Mouse (Mus musculus) limb, embryonic 14.5 days (tissue): Measurements from ENCODE around the gene Chn2. TPM values are rescaled to one million over a fixed set of nuclear protein-coding genes. Genes with fewer than 3 reads are reported as not detected.

Experiments used
- ATAC-seq: fragments of 200-750 bp; cut with Nextera tagmentation; 2 replicates; pipeline ENCODE4 v1.8.0; 2017; ENCODE audit warnings: low read depth, moderate number of reproducible peaks, moderate TSS enrichment; ENCODE audit not compliant: low FRiP score
- DNase-seq: peaks from one replicate; pipeline ENCODE4 v3.0.0-alpha.2; 2015; ENCODE audit warnings: low spot score
- H3K27ac ChIP-seq: fragments of 300-500 bp; sonication (generic); replicated peaks from 2 replicates; pipeline ENCODE4 v1.5.1; 2014; ENCODE audit warnings: low read depth, mild to moderate bottlenecking, low read length, moderate library complexity, mixed read lengths
- H3K27me3 ChIP-seq: fragments of 300-500 bp; sonication (generic); 2 replicates; pipeline ENCODE4 v1.6.1; 2014; ENCODE audit warnings: low read length, mixed read lengths; ENCODE audit not compliant: control insufficient read depth, insufficient read depth
- H3K36me3 ChIP-seq: fragments of 300-500 bp; sonication (generic); 2 replicates; pipeline ENCODE4 v1.6.1; 2014; ENCODE audit warnings: mild to moderate bottlenecking, low read length, moderate library complexity, mixed read lengths; ENCODE audit not compliant: control insufficient read depth, insufficient read depth
- H3K4me1 ChIP-seq: fragments of 300-500 bp; sonication (generic); 2 replicates; pipeline ENCODE4 v1.6.1; 2014; ENCODE audit warnings: antibody characterized with exemption, low read length, mixed read lengths; ENCODE audit not compliant: control insufficient read depth, insufficient read depth
- H3K4me2 ChIP-seq: fragments of 300-500 bp; sonication (generic); replicated peaks from 2 replicates; pipeline ENCODE4 v1.6.1; 2014; ENCODE audit warnings: low read depth, mild to moderate bottlenecking, low read length, moderate library complexity; ENCODE audit not compliant: severe bottlenecking
- H3K4me3 ChIP-seq: fragments of 300-500 bp; sonication (generic); replicated peaks from 2 replicates; pipeline ENCODE4 v1.5.1; 2014; ENCODE audit warnings: low read length
- H3K9ac ChIP-seq: fragments of 300-500 bp; sonication (generic); 2 replicates; pipeline ENCODE4 v1.6.1; 2014; ENCODE audit warnings: mild to moderate bottlenecking, low read depth, low read length, moderate library complexity; ENCODE audit not compliant: severe bottlenecking
- H3K9me3 ChIP-seq: fragments of 300-500 bp; sonication (generic); 2 replicates; pipeline ENCODE4 v1.6.1; 2016; ENCODE audit warnings: low read length; ENCODE audit not compliant: control insufficient read depth
- POLR2A ChIP-seq: fragments of 200-500 bp; IDR thresholded peaks from 2 replicates; pipeline ENCODE4 v1.8.0; 2012; ENCODE audit warnings: inconsistent platforms, mild to moderate bottlenecking, moderate library complexity, borderline replicate concordance; ENCODE audit not compliant: insufficient read depth, insufficient read length; ENCODE audit errors: extremely low read depth
- WGBS: fragments of 180-500 bp; shearing (Covaris S2); extraction: QIAGEN DNeasy Blood & Tissue Kit; methylation state at CpG from one replicate; pipeline ENCODE4 v1.1.7; 2014; 5-methylcytosine and 5-hydroxymethylcytosine counted together
- polyA plus RNA-seq, 2 experiments: library from polyadenylated mRNA; depleted of rRNA in 1 of 2; stranded (reverse) in 1 of 2; unstranded in 1 of 2; fragments of >200 nt; fragmentation: Nextera tagmentation in 1 of 2; extraction: Ambion mirVana in 1 of 2; gene quantifications; 2 replicates each; pipeline versions ENCODE4 v1.2.1 to v1.2.3; 2012 to 2014

Gene Chn2
- polyA plus RNA-seq, 2 experiments: 11.5 to 14.3 TPM

DNA sequence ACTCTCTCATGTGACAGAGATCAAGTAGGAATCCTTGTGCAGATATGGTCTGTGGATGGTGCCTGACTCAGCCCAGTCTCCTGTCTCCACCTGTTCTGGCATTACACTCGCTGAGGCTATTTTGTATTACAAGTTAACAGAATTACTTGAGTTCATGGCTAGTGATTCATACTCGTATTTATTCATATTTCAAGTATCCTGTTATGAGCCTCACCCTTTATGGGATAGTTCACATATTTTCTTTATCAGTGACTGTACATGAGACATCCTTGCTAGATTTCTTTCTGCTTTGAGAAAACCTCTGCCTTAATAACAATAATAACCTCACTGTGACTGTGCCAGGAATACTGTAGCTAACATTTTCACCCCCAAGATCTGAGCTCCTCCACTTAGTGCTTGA is 164.0 kb downstream of the Chn2 start:
- H3K27me3 ChIP-seq: no peaks in the 10 kb centered on the region
- TF ChIP-seq POLR2A: no peak
- DNase-seq (no peak), ATAC-seq (no peak)
- no peaks in the 10 kb centered on the region for H3K4me1 ChIP-seq
- no peak overlapping the region for H3K4me2 ChIP-seq
- no peak overlapping the region for H3K9ac ChIP-seq
- no peaks in the 10 kb centered on the region for H3K9me3 ChIP-seq
- H3K27ac ChIP-seq: no peak overlapping the region
- H3K4me3 ChIP-seq: no peak overlapping the region
- H3K36me3 ChIP-seq: no peaks in the 10 kb centered on the region
- WGBS: 81% methylated on average over 2 of the region's 2 CpGs

DNA sequence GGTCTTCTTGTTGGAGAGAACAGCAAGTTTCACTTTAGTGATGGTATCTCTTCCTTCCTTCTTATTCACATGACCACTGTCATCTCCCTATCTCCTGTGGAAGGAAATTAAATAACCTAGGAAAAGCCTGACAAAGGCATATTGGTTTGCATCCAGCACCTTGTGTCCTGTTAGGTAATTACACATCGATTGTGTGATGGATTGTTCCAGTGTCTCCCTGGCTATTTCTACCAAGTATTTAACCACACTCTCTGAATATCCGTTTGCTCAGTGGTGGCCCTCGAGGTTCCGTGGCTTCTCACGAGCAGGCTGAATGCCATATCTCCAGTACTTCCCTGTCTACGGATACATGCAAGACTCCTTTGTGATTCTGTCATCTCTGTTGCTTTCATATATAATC is 164.6 kb downstream of the Chn2 start:
- no peak for DNase-seq

DNA sequence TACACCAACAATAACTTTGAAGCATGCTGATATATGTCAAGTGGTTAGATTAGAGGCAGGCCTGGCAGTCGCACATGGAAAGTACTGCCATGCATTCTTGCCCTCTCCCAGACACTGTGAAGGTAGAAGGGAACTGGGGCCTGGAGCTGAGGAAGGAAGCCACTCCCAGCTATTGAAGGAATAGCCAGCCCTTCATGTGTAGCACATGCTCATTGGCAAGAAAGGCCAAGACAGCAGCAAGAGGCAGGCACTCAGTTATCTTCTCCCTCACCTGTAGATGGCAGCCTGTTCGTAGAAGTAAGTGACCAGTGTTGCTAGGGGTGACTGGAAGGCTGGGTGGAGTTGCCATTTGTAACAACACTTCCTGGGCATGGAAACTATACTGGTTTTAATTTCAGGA is 165.6 kb downstream of the Chn2 start:
- ATAC-seq: no peak
- no peak for DNase-seq
- H3K36me3 ChIP-seq: no peaks in the 10 kb centered on the region
- H3K9ac ChIP-seq: no peak overlapping the region
- WGBS: 61% methylated on average over 2 of the region's 2 CpGs
- no peak overlapping the region for H3K4me2 ChIP-seq
- H3K9me3 ChIP-seq: no peaks in the 10 kb centered on the region
- no peaks in the 10 kb centered on the region for H3K4me1 ChIP-seq
- H3K4me3 ChIP-seq: no peak overlapping the region
- no peaks in the 10 kb centered on the region for H3K27me3 ChIP-seq
- no peak for TF ChIP-seq POLR2A
- no peak overlapping the region for H3K27ac ChIP-seq

More for the DNA sequence above, 164.6 kb downstream of the Chn2 start:
- H3K4me1 ChIP-seq: no peaks in the 10 kb centered on the region
- no peak for TF ChIP-seq POLR2A
- 87% methylated on average over 6 of the region's 6 CpGs for WGBS
- no peak overlapping the region for H3K4me3 ChIP-seq
- H3K9ac ChIP-seq: no peak overlapping the region
- no peaks in the 10 kb centered on the region for H3K36me3 ChIP-seq
- no peak for ATAC-seq
- H3K4me2 ChIP-seq: no peak overlapping the region
- H3K27me3 ChIP-seq: no peaks in the 10 kb centered on the region
- no peaks in the 10 kb centered on the region for H3K9me3 ChIP-seq
- H3K27ac ChIP-seq: no peak overlapping the region

DNA sequence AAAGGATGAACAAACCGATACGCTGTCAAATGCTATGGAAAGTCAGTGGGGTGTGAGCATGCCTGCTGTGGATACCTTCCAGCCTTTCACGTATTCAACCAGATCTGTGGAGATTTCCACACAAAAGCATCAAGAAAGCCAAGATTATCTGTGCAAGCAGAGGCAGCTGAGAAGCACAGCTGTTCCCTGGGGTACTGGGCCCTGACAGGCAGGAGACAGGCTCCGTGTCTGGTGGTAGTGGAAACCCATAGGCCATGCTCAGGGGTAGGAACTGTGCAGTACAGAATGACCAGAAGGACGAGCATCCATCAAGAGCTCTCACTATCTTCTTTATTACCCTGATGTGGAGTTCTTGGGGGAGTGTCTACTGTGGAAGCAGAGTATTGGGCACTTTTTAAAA is 166.1 kb downstream of the Chn2 start:
- Histone ChIP-seq H3K27ac (no peak overlapping the region), H3K4me1 (no peaks in the 10 kb centered on the region), H3K27me3 (no peaks in the 10 kb centered on the region), H3K36me3 (no peaks in the 10 kb centered on the region), H3K9me3 (no peaks in the 10 kb centered on the region), H3K4me3 (no peak overlapping the region), H3K9ac (no peak overlapping the region), H3K4me2 (no peak overlapping the region)
- DNase-seq (no peak), ATAC-seq (no peak)
- TF ChIP-seq POLR2A: no peak
- 73% methylated on average over 5 of the region's 5 CpGs for WGBS

DNA sequence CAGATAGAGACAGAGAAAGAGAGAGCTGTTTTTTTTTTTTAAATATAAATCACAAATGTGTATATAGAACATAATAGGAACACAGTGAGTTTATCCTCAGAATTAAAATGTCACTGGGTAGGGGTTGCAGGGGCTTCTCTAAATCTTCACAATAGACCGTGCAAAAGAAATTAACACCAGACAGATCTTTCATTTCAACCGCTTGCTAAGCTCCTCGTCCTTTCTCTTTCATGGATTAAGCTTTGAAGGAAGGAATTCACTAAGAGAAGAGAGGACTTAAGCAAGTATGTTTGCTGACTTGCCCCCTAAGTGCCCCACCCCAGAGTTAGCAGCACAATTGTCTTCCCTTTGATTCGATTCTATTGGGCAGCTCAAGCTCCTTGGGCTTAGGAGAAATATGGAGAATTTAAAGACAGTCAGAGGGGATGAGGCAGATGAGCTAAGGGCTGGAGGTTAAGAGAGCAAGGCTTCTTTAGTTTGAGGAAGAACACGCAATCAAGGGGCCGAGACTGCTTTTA is 166.9 kb downstream of the Chn2 start:
- no peak overlapping the region for H3K4me2 ChIP-seq
- H3K27me3 ChIP-seq: no peaks in the 10 kb centered on the region
- no peak overlapping the region for H3K9ac ChIP-seq
- no peaks in the 10 kb centered on the region for H3K36me3 ChIP-seq
- no peak for TF ChIP-seq POLR2A
- no peak for ATAC-seq
- no peak overlapping the region for H3K27ac ChIP-seq
- no peak overlapping the region for H3K4me3 ChIP-seq
- no peaks in the 10 kb centered on the region for H3K4me1 ChIP-seq
- H3K9me3 ChIP-seq: no peaks in the 10 kb centered on the region
- 71% methylated on average over 6 of the region's 6 CpGs for WGBS
- no peak for DNase-seq

DNA sequence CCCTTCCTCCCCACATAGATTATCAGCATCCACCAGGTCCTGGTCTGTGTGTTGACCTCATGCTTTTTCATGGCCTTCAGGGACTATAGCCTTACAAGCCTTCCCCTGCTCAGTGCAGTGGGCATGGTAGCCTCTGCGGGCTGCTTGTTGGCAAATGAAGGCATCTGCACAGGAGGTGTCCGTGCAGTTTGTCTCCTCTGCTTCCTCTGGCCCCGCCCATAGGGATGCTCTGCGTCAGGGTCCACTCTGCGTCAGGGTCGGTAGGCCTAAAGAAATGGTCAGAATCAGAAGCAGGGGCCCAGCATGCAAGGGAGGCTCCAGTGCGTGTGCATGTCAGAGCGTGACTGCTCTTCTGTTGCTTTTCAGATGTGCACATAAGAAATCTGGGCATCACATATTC is 169.4 kb downstream of the Chn2 start:
- H3K36me3 ChIP-seq: no peaks in the 10 kb centered on the region
- no peaks in the 10 kb centered on the region for H3K9me3 ChIP-seq
- H3K4me3 ChIP-seq: no peak overlapping the region
- no peak overlapping the region for H3K27ac ChIP-seq
- ATAC-seq (no peak), DNase-seq (no peak)
- H3K27me3 ChIP-seq: no peaks in the 10 kb centered on the region
- H3K4me1 ChIP-seq: no peaks in the 10 kb centered on the region
- H3K9ac ChIP-seq: no peak overlapping the region
- 77% methylated on average over 8 of the region's 8 CpGs for WGBS
- no peak for TF ChIP-seq POLR2A
- H3K4me2 ChIP-seq: no peak overlapping the region
